10 mouse cellular contexts compared by ENCODE assay signal in genomic region chr11:98328031-98328370, GRCm38 (mm10). TPM values are rescaled to one million over a fixed set of nuclear protein-coding genes. Genes with fewer than 3 reads are reported as not detected.
A peak's percentile ranks its signal among the peaks of the same experiment; 100 is the strongest.
DNase-seq lines count a peak whose midpoint lies in the region; ATAC-seq lines count a peak whose summit lies in the region.
"Had no signal": no experiment of that assay in that cellular context is flagged by ENCODE, and none has a peak within 500 bp of the region (broad histone marks: within the 10 kb centered on the region; RNA-seq: fewer than 3 reads in every experiment).

No protein-coding gene starts in this region.

- H3K27me3 ChIP-seq in lung, embryonic 16.5 days (ENCODE audit: control insufficient read depth, insufficient read depth, low read depth, low read length): peaks cover 99% of the 10 kb centered on the region
- peaks cover 99% of the 10 kb centered on the region for H3K27me3 ChIP-seq in limb, embryonic 12.5 days
- peaks cover 93% of the 10 kb centered on the region for H3K27me3 ChIP-seq in stomach, embryonic 14.5 days (ENCODE audit: control insufficient read depth, insufficient read depth, low read length)

- H3K9me3 ChIP-seq in lung, embryonic 16.5 days (ENCODE audit: control insufficient read depth, low read length): no peaks in the 10 kb centered on the region
- H3K9me3 ChIP-seq in limb, embryonic 12.5 days: no peaks in the 10 kb centered on the region
- no peaks in the 10 kb centered on the region for H3K9me3 ChIP-seq in stomach, embryonic 14.5 days (ENCODE audit: control insufficient read depth, low read depth, low read length)

- H3K9ac ChIP-seq in lung, embryonic 16.5 days (ENCODE audit: low read length): no peak overlapping the region
- H3K9ac ChIP-seq in limb, embryonic 12.5 days (replicated peaks): no peak overlapping the region
- no peak overlapping the region for H3K9ac ChIP-seq in stomach, embryonic 14.5 days (replicated peaks; ENCODE audit: low read depth, low read length)

- peak overlapping the region; percentile 31 for H3K4me3 ChIP-seq in lung, embryonic 16.5 days (ENCODE audit: low read length)
- H3K4me3 ChIP-seq in limb, embryonic 12.5 days (replicated peaks): peak overlapping the region; percentile 26
- peak overlapping the region; percentile 17 for H3K4me3 ChIP-seq in stomach, embryonic 14.5 days (ENCODE audit: low read depth, low read length)
- H3K4me3 ChIP-seq: myocyte had no signal

- no peak for ATAC-seq in lung, embryonic 16.5 days (ENCODE audit: low read depth)
- ATAC-seq in limb, embryonic 12.5 days (ENCODE audit: insufficient number of reproducible peaks, insufficient read depth, low FRiP score, low TSS enrichment, low read depth): no peak
- no peak for ATAC-seq in stomach, embryonic 14.5 days (ENCODE audit: insufficient number of reproducible peaks, insufficient read depth, low FRiP score, low read depth)

- H3K4me1 ChIP-seq in lung, embryonic 16.5 days (replicated peaks; ENCODE audit: control insufficient read depth, insufficient read depth, low read length): peaks cover 13% of the 10 kb centered on the region
- peaks cover 20% of the 10 kb centered on the region for H3K4me1 ChIP-seq in limb, embryonic 12.5 days (replicated peaks)
- H3K4me1 ChIP-seq in stomach, embryonic 14.5 days (ENCODE audit: control insufficient read depth, insufficient read depth, low read length): no peaks in the 10 kb centered on the region

- under 1% methylated on average over 33 of the region's 35 CpGs for WGBS in lung, embryonic 16.5 days
- whole genome bisulfite sequencing in limb, embryonic 12.5 days: under 1% methylated on average over 35 of the region's 35 CpGs
- WGBS in stomach, embryonic 14.5 days: 0% methylated on average over 35 of the region's 35 CpGs

- DNase-seq in adrenal gland, adult 2 months: peak; percentile 23
- no peak for DNase-seq in adrenal gland, postnatal 36 days
- no peak for DNase-seq in lung, postnatal 4 days
- DNase-seq in layer of hippocampus, postnatal 25 days (ENCODE audit: extremely low spot score in 1 of 2, low spot score in 1 of 2): no peak
- DNase-seq in adrenal gland, postnatal 10 days: no peak

- no peak overlapping the region for H3K27ac ChIP-seq in lung, embryonic 16.5 days (ENCODE audit: low read length)
- no peak overlapping the region for H3K27ac ChIP-seq in limb, embryonic 12.5 days
- no peak overlapping the region for H3K27ac ChIP-seq in stomach, embryonic 14.5 days (ENCODE audit: low read length)

- no peaks in the 10 kb centered on the region for H3K36me3 ChIP-seq in lung, embryonic 16.5 days (ENCODE audit: control insufficient read depth, insufficient read depth, low read length)
- H3K36me3 ChIP-seq in limb, embryonic 12.5 days: no peaks in the 10 kb centered on the region
- H3K36me3 ChIP-seq in stomach, embryonic 14.5 days (ENCODE audit: control insufficient read depth, insufficient read depth, low read length): no peaks in the 10 kb centered on the region

- peak overlapping the region; percentile 44 for H3K4me2 ChIP-seq in lung, embryonic 16.5 days (ENCODE audit: low read depth, low read length)
- peak overlapping the region; percentile 36 for H3K4me2 ChIP-seq in limb, embryonic 12.5 days
- peak overlapping the region; percentile 30; the same call in 1 of the 2 replicates for H3K4me2 ChIP-seq in stomach, embryonic 14.5 days (replicated peaks; ENCODE audit: low read depth, low read length)

RNA-seq across cellular contexts. Expression of gene Neurod2, which starts 1.4 kb away (rescaled TPM):
- not detected for total RNA-seq in adrenal gland, adult 2 months (2021)
- polyA plus RNA-seq in adrenal gland, adult 2 months (2012; rRNA removed): not detected in 2 replicates
- not detected for total RNA-seq in adrenal gland, postnatal 36 days (2021)
- 0.06 TPM in 1 of 2 replicates, not detected in the other for polyA plus RNA-seq in lung, embryonic 16.5 days (2015; fragmentation: Nextera tagmentation; extraction: Ambion mirVana)
- 0.09 TPM in 1 of 2 replicates, not detected in the other for polyA plus RNA-seq in limb, embryonic 12.5 days (2016; fragmentation: Nextera tagmentation; extraction: Ambion mirVana)
- not detected in 2 replicates for polyA plus RNA-seq in stomach, embryonic 14.5 days (2014; fragmentation: Nextera tagmentation; extraction: Ambion mirVana)
- total RNA-seq in layer of hippocampus, postnatal 25 days (2021): 100 to 1,000 TPM; 139 to 148 TPM
- total RNA-seq in adrenal gland, postnatal 10 days (2021): not detected
- total RNA-seq: gastrocnemius, adult 8-10 months had no signal
- polyA plus RNA-seq: myocyte had no signal

RNA-seq across cellular contexts. Expression of gene Ppp1r1b, which starts 20.2 kb away (rescaled TPM):
- total RNA-seq in adrenal gland, adult 2 months (2021): under 1 TPM; 0.17 to 0.55 TPM
- polyA plus RNA-seq in adrenal gland, adult 2 months (2012; rRNA removed): 0.22 and 0.37 TPM in 2 replicates
- not detected for total RNA-seq in adrenal gland, postnatal 36 days (2021)
- 5.6 and 6.1 TPM in 2 replicates for polyA plus RNA-seq in lung, embryonic 16.5 days (2015; fragmentation: Nextera tagmentation; extraction: Ambion mirVana)
- polyA plus RNA-seq in limb, embryonic 12.5 days (2016; fragmentation: Nextera tagmentation; extraction: Ambion mirVana): 0.18 and 0.76 TPM in 2 replicates
- 8.7 and 10.7 TPM in 2 replicates for polyA plus RNA-seq in stomach, embryonic 14.5 days (2014; fragmentation: Nextera tagmentation; extraction: Ambion mirVana)
- total RNA-seq in layer of hippocampus, postnatal 25 days (2021): 10 to 100 TPM; 45.4 to 49.9 TPM
- 1 to 10 TPM in 1 of 2 experiments, under 1 TPM in 1; 1.00 to 1.7 TPM for total RNA-seq in adrenal gland, postnatal 10 days (2021)
- polyA plus RNA-seq: myocyte had no signal

RNA-seq across cellular contexts. Expression of gene Stard3, which starts 30.2 kb away (rescaled TPM):
- 10 to 100 TPM; 20.8 to 23.5 TPM for total RNA-seq in adrenal gland, adult 2 months (2021)
- 65.3 and 67.8 TPM in 2 replicates for polyA plus RNA-seq in adrenal gland, adult 2 months (2012; rRNA removed)
- total RNA-seq in adrenal gland, postnatal 36 days (2021): 10 to 100 TPM; 22.3 to 23.2 TPM
- polyA plus RNA-seq in lung, embryonic 16.5 days (2015; fragmentation: Nextera tagmentation; extraction: Ambion mirVana): 55.9 and 61.3 TPM in 2 replicates
- polyA plus RNA-seq in limb, embryonic 12.5 days (2016; fragmentation: Nextera tagmentation; extraction: Ambion mirVana): 39.9 and 41.9 TPM in 2 replicates
- polyA plus RNA-seq in stomach, embryonic 14.5 days (2014; fragmentation: Nextera tagmentation; extraction: Ambion mirVana): 42.6 and 43.7 TPM in 2 replicates
- 10 to 100 TPM; 31.5 to 34.3 TPM for total RNA-seq in layer of hippocampus, postnatal 25 days (2021)
- 10 to 100 TPM; 25.3 to 25.6 TPM for total RNA-seq in adrenal gland, postnatal 10 days (2021)

RNA-seq across cellular contexts. Expression of gene Tcap, which starts 55.6 kb away (rescaled TPM):
- under 1 TPM; 0.31 to 0.32 TPM for total RNA-seq in adrenal gland, adult 2 months (2021)
- 0.46 and 0.54 TPM in 2 replicates for polyA plus RNA-seq in adrenal gland, adult 2 months (2012; rRNA removed)
- total RNA-seq in adrenal gland, postnatal 36 days (2021): 1 to 10 TPM in 1 of 2 experiments, under 1 TPM in 1; 0.43 to 1.2 TPM
- 6.7 and 8.0 TPM in 2 replicates for polyA plus RNA-seq in lung, embryonic 16.5 days (2015; fragmentation: Nextera tagmentation; extraction: Ambion mirVana)
- 4.7 TPM in 2 replicates for polyA plus RNA-seq in limb, embryonic 12.5 days (2016; fragmentation: Nextera tagmentation; extraction: Ambion mirVana)
- polyA plus RNA-seq in stomach, embryonic 14.5 days (2014; fragmentation: Nextera tagmentation; extraction: Ambion mirVana): 0.27 and 0.36 TPM in 2 replicates
- under 1 TPM; 0.66 to 0.76 TPM for total RNA-seq in layer of hippocampus, postnatal 25 days (2021)
- total RNA-seq in adrenal gland, postnatal 10 days (2021): 100 to 1,000 TPM in 1 of 2 experiments, 10 to 100 TPM in 1; 18.1 to 119 TPM

RNA-seq across cellular contexts. Expression of gene Pnmt, which starts 58.2 kb away (rescaled TPM):
- 100 to 1,000 TPM; 314 to 601 TPM for total RNA-seq in adrenal gland, adult 2 months (2021)
- polyA plus RNA-seq in adrenal gland, adult 2 months (2012; rRNA removed): 379 and 598 TPM in 2 replicates
- total RNA-seq in adrenal gland, postnatal 36 days (2021): 100 to 1,000 TPM; 363 to 581 TPM
- polyA plus RNA-seq in lung, embryonic 16.5 days (2015; fragmentation: Nextera tagmentation; extraction: Ambion mirVana): 0.13 TPM in 1 of 2 replicates, not detected in the other
- 0.37 and 0.41 TPM in 2 replicates for polyA plus RNA-seq in limb, embryonic 12.5 days (2016; fragmentation: Nextera tagmentation; extraction: Ambion mirVana)
- not detected in 2 replicates for polyA plus RNA-seq in stomach, embryonic 14.5 days (2014; fragmentation: Nextera tagmentation; extraction: Ambion mirVana)
- not detected for total RNA-seq in layer of hippocampus, postnatal 25 days (2021)
- total RNA-seq in adrenal gland, postnatal 10 days (2021): 100 to 1,000 TPM; 442 to 819 TPM

Comparison
In these comparisons a context has a peak if more than half of its experiments do, and no peak if none do; other contexts are left out.
1. RNA of gene Neurod2, which starts 1.4 kb away (total RNA-seq): 139 to 148 TPM in layer of hippocampus, postnatal 25 days; not detected in adrenal gland, postnatal 10 days, not detected in adrenal gland, adult 2 months and not detected in adrenal gland, postnatal 36 days; every median in the first group is over 100 times any median in the second.
2. RNA of gene Ppp1r1b, which starts 20.2 kb away (total RNA-seq): 45.4 to 49.9 TPM in layer of hippocampus, postnatal 25 days; 1.00 to 1.7 TPM in adrenal gland, postnatal 10 days, 0.17 to 0.55 TPM in adrenal gland, adult 2 months and not detected in adrenal gland, postnatal 36 days; every median in the first group is over 10 times any median in the second.
3. Peak in every context shown above with its lines, with median percentiles within 50 percentile points of each other: H3K4me2 ChIP-seq and H3K4me3 ChIP-seq.